Mouse (Mus musculus): Measurements from ENCODE around the gene Sv2a. TPM values are rescaled to one million over a fixed set of nuclear protein-coding genes. Genes with fewer than 3 reads are reported as not detected.

Gene Sv2a
- 5.7 and 6.4 TPM in 2 replicates for polyA plus RNA-seq (2015; fragmentation: Nextera tagmentation; extraction: Ambion mirVana)

GRCm38 (mm10) chr3:96180727-96181477 is at the start of gene Sv2a:
Gene Sv2a, plus strand, starts transcription at chr3:96181151.
- Histone ChIP-seq H3K9ac (peak within 1 kb of the TSS; percentile 56), H3K27me3 (replicated peaks) (no peaks in the 10 kb centered on the region), H3K36me3 (peaks cover 16% of the 10 kb centered on the region), H3K4me3 (replicated peaks) (peak within 1 kb of the TSS; percentile 54), H3K4me2 (peak within 1 kb of the TSS; percentile 84), H3K9me3 (no peaks in the 10 kb centered on the region), H3K4me1 (peaks cover 13% of the 10 kb centered on the region; the same call in 1 of the 2 replicates), H3K27ac (peak within 1 kb of the TSS; percentile 14; the same call in 1 of the 2 replicates)
- ATAC-seq (ENCODE audit: insufficient read depth, low FRiP score, low read depth) = peak; percentile 37; the same call in 1 of the 2 replicates
- WGBS = 2% methylated on average over 14 of the region's 23 CpGs

DNA sequence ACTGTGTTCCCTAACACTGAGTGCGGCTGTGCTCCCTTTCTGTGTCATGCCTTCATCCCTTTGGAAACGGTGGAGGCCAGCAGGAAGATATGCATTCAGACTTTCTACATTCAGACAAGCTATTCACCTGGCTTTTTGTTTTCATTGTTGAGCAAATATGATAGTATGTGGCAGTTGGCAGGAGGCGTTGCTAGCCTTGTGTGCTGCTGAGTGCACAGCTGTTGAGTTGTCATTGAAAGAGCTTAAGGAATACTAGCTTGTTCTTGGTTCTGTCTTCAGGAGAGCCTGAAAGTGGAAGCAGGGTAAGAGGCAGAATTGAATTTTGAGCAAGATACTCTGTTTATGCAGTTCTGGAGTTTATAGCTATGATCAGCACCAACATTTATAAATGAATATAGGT is 48.5 kb upstream of the Sv2a start:
- Histone ChIP-seq H3K36me3 (peaks cover 4% of the 10 kb centered on the region; the same call in 1 of the 2 replicates), H3K4me2 (no peak overlapping the region), H3K27ac (no peak overlapping the region), H3K4me3 (replicated peaks) (no peak overlapping the region), H3K4me1 (no peaks in the 10 kb centered on the region), H3K9ac (no peak overlapping the region), H3K9me3 (no peaks in the 10 kb centered on the region), H3K27me3 (replicated peaks) (no peaks in the 10 kb centered on the region)
- 65% methylated on average over 3 of the region's 3 CpGs for WGBS
- no peak; the same call in 1 of the 2 replicates for ATAC-seq (ENCODE audit: insufficient read depth, low FRiP score, low read depth)

DNA sequence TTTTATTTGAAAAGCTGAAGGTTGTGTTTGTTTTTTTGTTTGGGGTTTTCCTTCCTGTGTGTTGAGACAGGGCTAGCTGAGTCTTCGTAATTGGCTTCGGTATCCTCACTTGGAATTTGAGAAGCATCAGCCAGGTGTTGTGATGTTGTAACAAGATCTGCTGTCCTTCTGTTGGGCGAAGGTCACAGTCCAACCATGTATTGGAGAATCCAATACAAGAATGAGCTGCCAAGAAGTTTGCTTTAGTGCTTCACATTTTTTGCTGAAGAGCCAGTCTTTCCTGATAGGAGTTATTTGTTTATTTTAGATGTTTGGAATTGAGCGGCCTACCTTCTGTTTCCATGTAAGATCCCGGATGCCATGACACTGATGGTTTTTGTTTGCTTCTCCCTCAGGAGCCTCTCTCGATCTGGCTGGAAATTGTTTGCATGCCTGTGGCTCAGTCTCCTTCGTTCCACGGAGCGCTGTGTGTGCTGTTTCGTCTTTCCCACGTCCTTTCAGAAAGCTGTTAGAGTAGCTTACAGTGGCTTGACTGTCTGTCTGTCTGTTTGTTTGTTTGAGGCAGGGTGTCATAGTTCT is 47.5 kb upstream of the Sv2a start:
- Histone ChIP-seq H3K27ac (no peak overlapping the region), H3K9ac (no peak overlapping the region), H3K27me3 (replicated peaks) (no peaks in the 10 kb centered on the region), H3K4me1 (no peaks in the 10 kb centered on the region), H3K36me3 (peaks cover 4% of the 10 kb centered on the region; the same call in 1 of the 2 replicates), H3K9me3 (no peaks in the 10 kb centered on the region), H3K4me2 (no peak overlapping the region), H3K4me3 (replicated peaks) (no peak overlapping the region)
- WGBS = 51% methylated on average over 11 of the region's 11 CpGs
- ATAC-seq (ENCODE audit: insufficient read depth, low FRiP score, low read depth) = no peak

GRCm38 (mm10) chr3:96135011-96135410 is 45.9 kb upstream of the Sv2a start:
- H3K4me2 ChIP-seq = no peak overlapping the region
- ATAC-seq (ENCODE audit: insufficient read depth, low FRiP score, low read depth) = no peak
- no peaks in the 10 kb centered on the region for H3K9me3 ChIP-seq
- H3K36me3 ChIP-seq = peaks cover 4% of the 10 kb centered on the region
- H3K4me3 ChIP-seq (replicated peaks) = no peak overlapping the region
- H3K27me3 ChIP-seq (replicated peaks) = no peaks in the 10 kb centered on the region
- no peak overlapping the region for H3K9ac ChIP-seq
- 67% methylated on average over 3 of the region's 3 CpGs for WGBS
- H3K27ac ChIP-seq = no peak overlapping the region
- H3K4me1 ChIP-seq = no peaks in the 10 kb centered on the region

DNA sequence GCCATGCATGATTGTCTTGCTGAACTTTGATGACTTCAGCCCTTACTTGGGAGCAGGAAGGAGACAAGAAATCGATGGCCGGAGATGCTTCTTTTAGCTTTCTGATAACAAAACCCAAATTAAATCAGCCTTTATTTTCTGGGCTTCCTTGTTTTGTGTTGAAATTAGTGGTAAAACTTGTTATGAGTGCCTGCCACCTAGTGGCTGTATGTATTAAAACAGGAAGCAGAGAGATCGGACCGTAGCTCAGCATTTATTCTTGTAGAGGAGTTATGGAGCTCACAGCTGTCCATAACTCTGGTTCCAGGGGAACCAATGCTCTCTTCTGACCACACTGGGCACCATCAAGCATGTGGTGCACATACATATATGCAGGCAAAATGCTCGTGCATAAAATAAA is 33.0 kb upstream of the Sv2a start:
- H3K4me1 ChIP-seq = no peaks in the 10 kb centered on the region
- H3K27ac ChIP-seq = no peak overlapping the region
- no peaks in the 10 kb centered on the region for H3K9me3 ChIP-seq
- WGBS = 20% methylated on average over 5 of the region's 5 CpGs
- H3K4me3 ChIP-seq (replicated peaks) = no peak overlapping the region
- no peak for ATAC-seq (ENCODE audit: insufficient read depth, low FRiP score, low read depth)
- H3K9ac ChIP-seq = no peak overlapping the region
- peaks cover 19% of the 10 kb centered on the region for H3K36me3 ChIP-seq
- H3K27me3 ChIP-seq (replicated peaks) = no peaks in the 10 kb centered on the region
- no peak overlapping the region for H3K4me2 ChIP-seq

GRCm38 (mm10) chr3:96151836-96152235 is 29.1 kb upstream of the Sv2a start:
- peaks cover 39% of the 10 kb centered on the region for H3K36me3 ChIP-seq
- ATAC-seq (ENCODE audit: insufficient read depth, low FRiP score, low read depth) = no peak
- WGBS = 83% methylated on average over 7 of the region's 7 CpGs

GRCm38 (mm10) chr3:96152611-96153010 is 28.3 kb upstream of the Sv2a start:
- 94% methylated on average over 5 of the region's 5 CpGs for WGBS
- H3K36me3 ChIP-seq = peaks cover 39% of the 10 kb centered on the region
- no peak overlapping the region for H3K9ac ChIP-seq
- no peak overlapping the region for H3K4me2 ChIP-seq
- H3K9me3 ChIP-seq = no peaks in the 10 kb centered on the region
- H3K27ac ChIP-seq = no peak overlapping the region
- H3K27me3 ChIP-seq (replicated peaks) = no peaks in the 10 kb centered on the region
- ATAC-seq (ENCODE audit: insufficient read depth, low FRiP score, low read depth) = no peak
- no peak overlapping the region for H3K4me3 ChIP-seq (replicated peaks)
- H3K4me1 ChIP-seq = no peaks in the 10 kb centered on the region

More at GRCm38 (mm10) chr3:96151836-96152235, 29.1 kb upstream of the Sv2a start:
- Histone ChIP-seq H3K27ac (no peak overlapping the region), H3K4me2 (no peak overlapping the region), H3K4me1 (no peaks in the 10 kb centered on the region), H3K4me3 (replicated peaks) (no peak overlapping the region), H3K9me3 (no peaks in the 10 kb centered on the region), H3K9ac (no peak overlapping the region), H3K27me3 (replicated peaks) (no peaks in the 10 kb centered on the region)

DNA sequence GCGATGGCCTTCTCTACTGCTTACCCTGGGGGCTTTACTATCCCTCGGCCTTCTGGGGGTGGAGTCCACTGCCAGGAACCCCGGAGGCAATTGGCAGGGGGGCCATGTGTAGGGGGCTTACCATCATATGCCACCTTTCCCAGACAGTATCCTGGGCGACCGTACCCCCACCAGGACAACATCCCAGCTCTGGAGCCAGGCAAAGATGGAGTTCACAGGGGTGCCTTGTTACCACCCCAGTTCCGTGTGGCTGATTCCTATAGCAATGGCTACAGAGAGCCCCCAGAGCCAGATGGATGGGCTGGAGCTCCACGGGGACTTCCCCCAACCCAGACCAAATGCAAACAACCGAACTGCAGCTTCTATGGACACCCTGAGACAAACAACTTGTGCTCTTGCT is 25.4 kb upstream of the Sv2a start:
- ATAC-seq (ENCODE audit: insufficient read depth, low FRiP score, low read depth) = no peak
- no peaks in the 10 kb centered on the region for H3K9me3 ChIP-seq
- H3K36me3 ChIP-seq = peaks cover 39% of the 10 kb centered on the region
- no peak overlapping the region for H3K27ac ChIP-seq
- no peak overlapping the region for H3K4me2 ChIP-seq
- peaks cover 7% of the 10 kb centered on the region; the same call in 1 of the 2 replicates for H3K4me1 ChIP-seq
- 78% methylated on average over 8 of the region's 8 CpGs for WGBS
- H3K27me3 ChIP-seq (replicated peaks) = no peaks in the 10 kb centered on the region
- H3K4me3 ChIP-seq (replicated peaks) = no peak overlapping the region
- no peak overlapping the region for H3K9ac ChIP-seq

- H3K9ac ChIP-seq = no peak overlapping the region
- WGBS = 64% methylated on average over 4 of the region's 4 CpGs
- peaks cover 6% of the 10 kb centered on the region for H3K36me3 ChIP-seq
- no peaks in the 10 kb centered on the region for H3K27me3 ChIP-seq (replicated peaks)
- H3K4me3 ChIP-seq (replicated peaks) = no peak overlapping the region
- H3K27ac ChIP-seq = peak overlapping the region; percentile 85
- peak overlapping the region; percentile 92 for H3K4me2 ChIP-seq
- ATAC-seq (ENCODE audit: insufficient read depth, low FRiP score, low read depth) = no peak
- H3K4me1 ChIP-seq = peaks cover 13% of the 10 kb centered on the region
- H3K9me3 ChIP-seq = no peaks in the 10 kb centered on the region
Measured at GRCm38 (mm10) chr3:96159820-96160219, 21.1 kb upstream of the Sv2a start.

- peak overlapping the region; percentile 85 for H3K27ac ChIP-seq
- peaks cover under 1% of the 10 kb centered on the region; the same call in 1 of the 2 replicates for H3K36me3 ChIP-seq
- H3K4me3 ChIP-seq (replicated peaks) = peak overlapping the region; percentile 54
- H3K27me3 ChIP-seq (replicated peaks) = no peaks in the 10 kb centered on the region
- peaks cover 13% of the 10 kb centered on the region for H3K4me1 ChIP-seq
- H3K9ac ChIP-seq = no peak overlapping the region
- H3K9me3 ChIP-seq = no peaks in the 10 kb centered on the region
- ATAC-seq (ENCODE audit: insufficient read depth, low FRiP score, low read depth) = peak; percentile 76
- WGBS = 29% methylated on average over 4 of the region's 4 CpGs
- H3K4me2 ChIP-seq = peak overlapping the region; percentile 92
Measured at GRCm38 (mm10) chr3:96160222-96160802, 20.6 kb upstream of the Sv2a start.

DNA sequence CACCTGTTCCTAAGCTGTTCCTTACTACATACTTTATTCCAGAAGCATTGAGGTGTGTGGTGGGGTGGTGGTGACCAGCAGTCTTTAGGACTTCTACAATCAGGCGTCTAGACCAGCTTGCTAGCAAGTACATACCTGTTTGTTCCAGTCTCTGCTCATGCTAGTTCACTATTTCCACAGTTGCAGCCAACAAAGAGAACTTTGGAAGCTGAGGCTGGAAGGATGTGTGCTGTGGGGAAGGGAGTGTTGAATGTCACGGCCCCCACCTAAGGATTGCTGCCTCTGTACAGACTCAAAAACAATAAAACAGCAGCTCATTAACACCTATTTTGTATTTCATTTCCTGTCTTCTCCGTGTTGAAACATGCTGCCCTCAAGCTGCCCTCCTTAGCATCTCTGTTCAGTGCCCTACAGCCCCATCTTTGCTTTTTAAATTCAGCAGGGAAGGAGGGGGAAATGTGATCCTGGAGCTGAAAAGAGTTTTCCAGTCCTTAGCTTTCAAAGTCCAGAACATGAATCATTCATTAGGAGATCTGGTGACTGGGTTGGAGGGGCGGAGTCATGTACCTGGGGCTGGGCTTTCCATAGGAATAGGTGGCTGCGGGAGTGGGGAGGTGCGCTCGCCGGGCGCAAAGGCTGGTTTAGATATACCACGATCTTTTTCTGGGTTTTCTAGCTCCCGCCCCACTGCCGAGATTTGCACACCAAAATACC is 20.0 kb upstream of the Sv2a start:
- Histone ChIP-seq H3K27ac (peak overlapping the region; percentile 85), H3K9ac (peak overlapping the region; percentile 41; the same call in 1 of the 2 replicates), H3K36me3 (no peaks in the 10 kb centered on the region), H3K4me1 (peaks cover 13% of the 10 kb centered on the region), H3K9me3 (no peaks in the 10 kb centered on the region), H3K4me3 (replicated peaks) (peak overlapping the region; percentile 54), H3K4me2 (peak overlapping the region; percentile 92), H3K27me3 (replicated peaks) (no peaks in the 10 kb centered on the region)
- peak; percentile 78 for ATAC-seq (ENCODE audit: insufficient read depth, low FRiP score, low read depth)
- under 1% methylated on average over 12 of the region's 12 CpGs for WGBS

All from stomach, embryonic 15.5 days (tissue).